Mouse (Mus musculus) CD4-positive, CD25-positive, alpha-beta regulatory T cell, adult 2 months (primary cell): Measurements from ENCODE around the gene Klk1b26.
"Not testable (repeated sequence)": the region's sequence is repeated elsewhere in the genome, so short reads cannot be mapped to it uniquely, and the experiment has no call there.

Experiments
- DNase-seq: peaks from one replicate; pipeline ENCODE4 v3.0.0-alpha.2; 2012; ENCODE audit warnings: low read depth, low spot score

Gene Klk1b26

GRCm38 (mm10) chr7:44011868-44012267, at the start of gene Klk1b26:
TSS of gene Klk1b26 (plus strand) at chr7:44012168.
- DNase-seq: not testable (repeated sequence)

GRCm38 (mm10) chr7:43966451-43966850, 45.5 kb upstream of the Klk1b26 start, which contains the start of gene Klk1b1:
TSS of gene Klk1b1 (plus strand) at chr7:43966751.
- DNase-seq: no peak

DNA sequence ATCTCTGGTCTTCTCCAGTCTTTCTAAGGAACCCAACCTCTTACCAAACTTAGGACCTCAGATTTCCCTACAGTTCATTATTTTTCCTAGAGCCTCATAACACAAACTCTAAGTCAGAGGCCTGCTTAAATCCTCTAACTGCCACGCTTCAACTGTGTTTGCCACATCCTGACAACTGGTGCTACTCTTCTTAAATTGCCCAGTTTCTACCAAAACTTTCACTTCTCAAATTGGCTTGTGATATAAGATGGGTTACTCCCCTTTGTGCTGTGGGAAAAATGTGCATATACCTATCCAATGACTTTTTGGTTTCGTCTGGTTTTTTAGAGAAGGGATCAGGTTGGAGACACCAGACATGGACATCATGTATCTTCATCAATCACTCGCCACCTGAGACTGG, 44.9 kb upstream of the Klk1b26 start:
- no peak for DNase-seq

DNA sequence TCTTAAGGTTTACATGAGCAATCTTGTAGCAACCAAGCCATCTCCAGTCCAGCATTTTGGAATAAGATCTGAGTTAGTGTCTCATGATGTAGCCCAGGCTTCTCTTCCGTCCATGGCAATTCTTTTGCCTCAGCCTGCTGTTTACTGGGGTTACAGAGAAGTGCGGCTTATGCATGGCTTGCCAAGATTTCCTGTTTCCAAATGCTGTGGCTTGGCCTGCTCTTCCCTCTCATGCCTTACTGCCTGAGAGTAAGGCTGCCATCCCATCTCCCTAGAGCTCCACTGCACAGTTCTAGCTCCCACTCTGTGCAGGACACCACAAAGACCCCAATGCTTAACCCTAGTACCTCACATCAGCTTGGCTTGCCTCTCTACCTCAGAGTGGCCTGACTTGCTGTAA, 44.4 kb upstream of the Klk1b26 start:
- no peak for DNase-seq

- not testable (repeated sequence) for DNase-seq
Observed at GRCm38 (mm10) chr7:43975761-43976160, 36.2 kb upstream of the Klk1b26 start, which contains the start of gene Klk1b9. TSS of gene Klk1b9 (plus strand) at chr7:43976061.

GRCm38 (mm10) chr7:43985657-43986056, 26.3 kb upstream of the Klk1b26 start:
- no peak for DNase-seq

DNA sequence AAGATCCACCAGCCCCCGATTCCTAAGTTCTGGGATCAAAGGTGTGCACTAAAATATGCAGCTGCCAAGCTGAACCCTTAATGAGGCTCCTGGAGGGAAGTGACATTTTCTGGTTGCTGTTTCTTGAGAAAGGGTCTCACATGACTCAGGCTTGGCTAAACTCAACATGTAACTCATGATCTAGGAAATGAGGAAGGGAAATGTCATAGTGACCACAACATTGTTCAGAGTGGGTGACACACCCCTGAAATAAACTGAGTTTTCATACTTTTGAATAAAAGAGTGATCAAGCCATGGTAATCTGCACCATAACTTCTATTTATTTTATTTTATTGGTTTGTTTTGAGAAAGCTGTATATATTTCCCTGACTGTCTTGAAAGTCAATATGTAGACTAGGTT, 17.1 kb upstream of the Klk1b26 start:
- not testable (repeated sequence) for DNase-seq

- DNase-seq: not testable (repeated sequence)
Observed at GRCm38 (mm10) chr7:43995577-43995976, 16.4 kb upstream of the Klk1b26 start, which contains the start of gene Klk1b11. TSS of gene Klk1b11 (plus strand) at chr7:43995877.

DNA sequence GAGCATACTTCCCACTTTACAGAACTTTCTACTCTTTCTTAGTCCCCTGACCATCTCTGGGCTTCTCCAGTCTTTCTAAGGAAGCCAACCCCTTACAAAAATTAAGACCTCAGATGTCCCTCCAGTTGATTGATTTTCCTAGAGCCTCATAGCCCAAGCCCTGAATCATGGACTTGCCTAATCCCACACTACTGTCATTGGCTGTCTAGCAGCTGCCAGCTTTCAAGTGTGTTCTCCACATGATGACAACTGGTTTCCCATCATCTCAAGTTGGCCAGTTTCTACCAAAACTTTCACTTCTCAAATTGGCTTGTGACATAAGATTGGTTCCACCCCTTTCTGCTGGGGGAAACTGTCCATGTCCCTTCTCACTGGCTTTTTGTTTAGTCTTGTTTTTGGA, 7.1 kb upstream of the Klk1b26 start:
- DNase-seq: no peak

DNA sequence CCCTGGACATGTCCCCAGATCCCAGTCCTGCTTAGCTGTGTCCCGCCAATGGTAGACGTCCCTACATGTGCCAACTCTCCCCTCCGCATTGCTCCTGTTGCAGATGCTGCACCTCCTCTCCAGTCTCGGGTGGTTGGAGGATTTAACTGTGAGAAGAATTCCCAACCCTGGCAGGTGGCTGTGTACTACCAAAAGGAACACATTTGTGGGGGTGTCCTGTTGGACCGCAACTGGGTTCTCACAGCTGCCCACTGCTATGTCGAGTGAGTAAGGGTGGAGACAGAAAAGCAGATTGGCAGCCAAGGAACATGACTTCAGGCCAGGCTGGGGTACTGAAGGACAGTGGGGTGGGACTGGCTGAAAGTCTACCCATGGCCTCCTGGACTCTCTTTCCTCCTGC, 2.7 kb downstream of the Klk1b26 start:
- DNase-seq: not testable (repeated sequence)

GRCm38 (mm10) chr7:44015071-44015470, 3.1 kb downstream of the Klk1b26 start:
- no peak for DNase-seq

DNA sequence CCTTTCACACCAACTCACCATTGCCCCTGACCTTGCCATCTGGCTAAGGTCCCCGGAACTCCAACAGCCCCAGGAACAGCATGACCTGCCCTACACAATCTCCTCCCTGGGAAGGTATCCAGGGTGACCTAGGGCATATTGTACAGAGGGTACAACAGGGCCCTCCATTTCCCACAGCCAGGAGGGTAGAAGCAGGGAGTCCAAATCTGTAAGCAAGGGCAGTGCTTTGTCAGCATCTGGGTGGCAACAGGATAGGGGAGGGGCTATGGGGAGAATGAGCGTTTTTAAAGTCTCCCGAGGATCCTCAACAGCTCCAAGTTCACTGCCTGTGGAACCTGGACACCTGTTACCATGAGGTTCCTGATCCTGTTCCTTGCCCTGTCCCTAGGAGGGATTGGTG, 40.0 kb downstream of the Klk1b26 start, which contains the start of gene Klk1b27:
Gene Klk1b27 (plus strand): TSS at position 301 of the 400 bp plus-strand sequence.
- DNase-seq: not testable (repeated sequence)
